Mouse (Mus musculus): Measurements from ENCODE around the gene Tead4.

DNA sequence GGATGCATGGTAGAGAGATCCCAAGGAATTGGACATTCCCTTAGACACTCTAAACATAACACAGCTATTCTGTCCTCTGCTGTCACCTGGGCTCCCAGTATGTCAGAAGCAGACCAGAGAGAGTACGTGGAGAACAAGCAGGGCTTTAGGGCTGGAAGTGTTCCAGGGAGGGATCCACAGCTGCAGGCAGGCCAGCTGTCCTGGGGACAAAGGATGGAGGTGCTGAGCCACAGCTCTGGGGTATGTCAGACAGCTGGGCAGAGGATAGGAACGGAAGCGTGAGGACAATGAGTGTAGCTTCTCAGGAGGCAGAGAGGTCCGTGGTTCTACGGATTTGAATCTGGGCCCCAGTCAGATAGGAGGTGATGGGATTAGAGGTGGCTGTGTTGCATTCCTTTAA, 50.0 kb downstream of the Tead4 start:
- TF ChIP-seq CTCF (IDR thresholded peaks at IDR 0.05; ENCODE audit: low read depth, low read length) (no peak), POLR2A (IDR thresholded peaks at IDR 0.05; ENCODE audit: extremely low read depth, insufficient read depth, low read length) (no peak)
